Mouse (Mus musculus) retina, adult 2 months (tissue): Measurements from ENCODE around the gene Naa16.
"Not testable (repeated sequence)": the region's sequence is repeated elsewhere in the genome, so short reads cannot be mapped to it uniquely, and the experiment has no call there.

Source experiments
- DNase-seq: peaks from one replicate; pipeline ENCODE4 v3.0.0-alpha.2; 2012; ENCODE audit warnings: low read depth, low spot score

Naa16 gene

DNA sequence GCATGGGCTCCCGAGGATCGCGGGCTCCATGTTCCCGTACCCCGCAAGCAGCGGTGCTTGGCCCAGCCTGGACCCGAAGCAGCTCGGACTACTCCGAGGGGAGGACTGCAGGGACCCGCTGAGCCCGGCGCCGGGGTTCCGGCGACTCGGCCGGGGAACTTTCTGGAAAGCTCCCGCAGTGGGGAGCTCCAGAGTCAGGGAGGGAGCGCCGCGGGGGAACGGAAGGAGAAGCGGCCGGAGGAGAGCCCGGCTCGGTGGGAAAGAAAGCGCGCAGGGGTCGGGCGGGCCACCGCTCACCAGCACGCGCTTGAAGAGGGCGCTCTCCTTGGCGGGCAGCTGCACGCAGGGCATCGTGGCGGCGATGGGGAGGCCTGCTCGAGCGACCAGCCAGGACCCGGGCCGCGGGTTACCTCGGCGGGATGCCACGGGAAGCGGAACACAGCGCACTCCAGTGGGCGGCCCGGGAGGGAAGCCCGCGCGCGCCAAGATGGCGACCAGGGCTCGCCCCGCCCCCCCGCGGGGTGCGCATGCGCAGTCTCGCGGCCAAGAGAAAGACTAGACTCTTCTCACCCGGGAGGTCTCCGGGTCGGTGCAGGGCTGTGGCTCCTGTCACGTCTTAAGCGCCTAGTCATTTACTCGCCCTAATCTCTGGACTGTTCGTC is at the start of gene Naa16:
Naa16 (minus strand) TSS at position 514 of the 662 bp plus-strand sequence.
- DNase-seq, result peak; percentile 87

DNA sequence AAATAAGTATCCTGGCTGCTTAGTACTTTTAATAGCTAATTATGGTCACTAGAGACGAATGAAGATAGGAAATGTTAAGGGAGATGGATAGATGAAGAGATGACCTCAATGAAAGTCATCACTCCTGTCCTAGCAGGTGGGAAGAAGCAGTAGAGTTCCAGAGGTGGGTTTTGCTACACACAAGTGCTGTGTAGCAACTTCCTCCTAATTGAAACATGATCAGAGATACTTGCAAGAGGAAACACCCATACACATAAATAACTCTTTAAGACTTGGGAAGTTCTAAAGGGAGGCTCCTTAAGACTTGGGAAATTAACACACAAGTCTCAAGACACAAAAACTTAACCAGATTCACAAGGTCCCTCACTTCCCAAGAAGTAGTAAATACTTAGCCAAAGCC is 43.5 kb upstream of the Naa16 start:
- DNase-seq, result no peak

DNA sequence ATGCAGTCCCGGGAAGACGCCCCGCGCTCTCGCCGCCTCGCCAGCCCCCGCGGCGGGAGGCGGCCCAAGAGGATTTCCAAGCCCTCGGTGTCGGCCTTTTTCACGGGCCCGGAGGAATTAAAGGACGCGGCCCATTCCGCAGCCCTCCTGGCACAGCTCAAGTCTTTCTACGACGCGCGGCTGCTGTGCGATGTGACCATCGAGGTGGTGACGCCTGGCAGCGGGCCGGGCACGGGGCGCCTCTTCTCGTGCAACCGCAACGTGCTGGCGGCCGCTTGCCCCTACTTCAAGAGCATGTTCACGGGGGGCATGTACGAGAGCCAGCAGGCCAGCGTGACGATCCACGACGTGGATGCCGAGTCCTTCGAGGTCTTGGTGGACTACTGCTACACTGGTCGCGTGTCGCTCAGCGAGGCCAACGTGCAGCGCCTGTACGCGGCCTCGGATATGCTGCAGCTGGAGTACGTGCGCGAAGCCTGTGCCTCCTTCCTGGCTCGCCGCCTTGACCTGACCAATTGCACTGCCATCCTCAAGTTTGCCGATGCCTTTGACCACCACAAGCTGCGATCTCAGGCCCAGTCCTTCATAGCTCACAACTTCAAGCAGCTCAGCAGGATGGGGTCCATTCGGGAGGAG is 36.3 kb upstream of the Naa16 start:
- DNase-seq, result not testable (repeated sequence)

DNA sequence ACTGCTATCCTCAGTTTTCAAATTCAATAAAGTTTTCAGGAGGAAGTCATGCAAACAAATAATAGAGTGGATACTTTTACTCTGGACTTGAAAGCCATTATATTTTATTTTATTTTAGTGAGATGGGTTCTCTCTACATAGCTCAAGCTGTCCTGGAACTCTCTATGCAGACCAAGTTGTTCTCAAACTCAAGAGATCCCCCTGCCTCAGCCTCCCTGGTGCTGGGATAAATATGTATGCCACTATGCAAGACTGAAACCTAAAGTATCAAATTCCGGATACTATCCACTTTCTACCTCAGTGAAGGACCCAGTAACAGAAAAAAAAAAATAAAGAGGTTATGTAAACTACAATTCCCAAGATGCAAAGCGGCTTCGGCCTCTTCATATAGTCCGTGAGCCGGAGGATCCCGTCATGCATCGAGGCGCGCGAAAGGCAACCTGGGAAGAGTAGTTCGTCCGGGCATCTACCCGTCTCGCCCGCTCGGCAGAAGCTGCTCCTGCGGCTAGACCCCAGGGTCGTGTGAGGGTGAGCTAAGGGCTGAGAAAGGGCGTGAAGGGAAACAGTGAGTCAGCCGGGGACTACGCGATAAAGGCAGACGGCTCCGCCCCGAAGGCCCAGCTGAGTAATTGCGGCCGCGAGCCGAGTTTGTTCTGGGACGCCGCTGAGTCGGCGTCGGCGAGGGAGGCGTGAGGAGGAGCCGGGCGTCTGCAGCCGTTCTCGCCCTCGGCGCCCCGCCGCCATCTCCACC is 35.6 kb upstream of the Naa16 start, which contains the start of gene Kbtbd7:
Kbtbd7 (plus strand) TSS at position 533 of the 751 bp plus-strand sequence.
- DNase-seq, result peak; percentile 77

DNA sequence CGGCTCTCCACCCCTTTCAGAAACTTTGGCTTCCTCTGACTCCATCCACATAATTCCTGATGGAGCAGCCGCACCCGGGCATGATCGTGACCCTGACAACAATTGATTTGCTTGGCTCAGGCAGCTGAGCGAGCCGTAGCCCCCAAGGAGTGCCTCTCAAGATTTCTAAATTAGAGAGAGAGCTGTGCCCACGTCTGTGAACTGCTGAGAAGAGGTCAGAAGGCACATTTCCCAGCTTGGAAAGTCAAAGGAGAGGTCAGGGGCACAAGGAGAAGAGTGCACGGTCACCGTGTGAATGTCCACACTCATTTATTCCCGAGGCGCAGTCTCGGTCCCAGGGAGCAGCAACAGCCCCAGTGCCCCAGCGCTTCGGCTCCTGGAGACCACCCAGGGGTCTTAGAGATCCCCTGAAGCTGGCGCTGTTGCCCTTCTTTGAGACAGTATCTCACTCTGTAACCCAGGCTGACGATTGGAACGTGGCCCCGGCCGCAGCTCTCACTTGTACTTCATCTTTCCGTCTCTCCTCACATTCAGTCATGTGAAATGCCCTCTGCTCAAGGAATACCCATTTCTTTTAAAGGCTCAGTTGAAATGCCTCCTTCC is 29.6 kb upstream of the Naa16 start:
- DNase-seq, result no peak

DNA sequence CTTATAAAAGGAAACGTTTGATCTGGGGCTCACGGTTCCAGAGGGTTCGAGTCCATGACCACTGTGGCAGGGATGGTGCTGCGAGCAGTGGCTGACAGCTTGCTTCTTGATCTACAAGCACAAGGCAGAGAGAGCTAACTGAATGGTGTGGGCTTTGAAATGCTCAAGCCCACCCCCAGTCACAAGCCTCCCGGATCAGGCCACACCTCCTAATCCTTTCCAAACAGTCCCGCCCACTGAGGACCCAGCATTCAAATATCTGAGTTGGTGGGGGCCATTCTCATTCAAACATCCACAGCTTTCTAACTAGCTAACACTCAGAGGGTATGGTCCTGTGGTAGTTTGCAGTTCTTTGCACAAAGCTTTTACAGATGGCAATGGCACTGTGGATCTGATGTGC is 22.5 kb upstream of the Naa16 start:
- no peak for DNase-seq

DNA sequence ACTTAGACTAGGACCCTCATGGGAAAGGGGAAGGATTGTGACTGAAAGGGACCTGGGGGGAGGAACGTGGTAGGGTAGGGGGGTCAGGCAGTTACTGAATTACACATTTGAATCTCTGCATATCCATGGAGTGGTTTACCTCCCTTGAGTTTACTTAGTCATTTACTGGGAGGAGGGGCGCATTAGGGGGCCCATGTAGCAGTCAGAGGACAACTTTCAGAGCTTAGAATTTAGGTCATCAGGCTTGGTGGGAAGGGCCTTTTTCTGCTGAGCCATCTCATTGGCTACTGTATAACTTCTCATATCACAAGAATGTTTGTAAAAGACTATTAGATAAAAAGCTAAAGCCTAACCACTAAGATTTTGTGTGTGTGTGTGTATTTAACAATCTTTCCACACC is 20.1 kb upstream of the Naa16 start:
- no peak for DNase-seq

DNA sequence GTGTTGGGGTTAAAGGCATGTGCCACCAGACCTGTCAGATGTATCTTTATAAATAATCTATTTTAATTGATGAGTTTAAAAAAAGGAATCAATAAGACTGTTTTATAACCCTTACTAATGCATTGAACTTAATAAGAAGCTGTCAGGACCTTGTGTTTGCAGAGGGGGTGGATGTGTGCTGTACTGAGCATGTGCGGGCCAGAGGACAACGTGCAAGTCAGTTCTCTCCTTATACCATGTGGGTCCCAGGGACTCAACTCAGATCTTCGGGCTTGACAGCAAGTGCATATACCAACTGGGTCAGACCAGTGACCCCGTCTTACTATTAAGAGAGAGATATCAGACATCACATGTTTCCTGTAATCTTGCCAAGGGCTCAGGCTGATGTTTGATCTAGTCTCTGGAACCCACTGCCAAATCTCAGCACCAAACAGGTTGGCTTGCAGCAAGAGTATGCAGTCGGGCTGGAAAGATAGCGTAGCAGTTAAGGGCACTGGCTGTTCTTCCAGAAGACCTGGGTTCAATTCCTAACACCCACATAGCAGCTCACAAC is 18.8 kb upstream of the Naa16 start:
- DNase-seq, result no peak

DNA sequence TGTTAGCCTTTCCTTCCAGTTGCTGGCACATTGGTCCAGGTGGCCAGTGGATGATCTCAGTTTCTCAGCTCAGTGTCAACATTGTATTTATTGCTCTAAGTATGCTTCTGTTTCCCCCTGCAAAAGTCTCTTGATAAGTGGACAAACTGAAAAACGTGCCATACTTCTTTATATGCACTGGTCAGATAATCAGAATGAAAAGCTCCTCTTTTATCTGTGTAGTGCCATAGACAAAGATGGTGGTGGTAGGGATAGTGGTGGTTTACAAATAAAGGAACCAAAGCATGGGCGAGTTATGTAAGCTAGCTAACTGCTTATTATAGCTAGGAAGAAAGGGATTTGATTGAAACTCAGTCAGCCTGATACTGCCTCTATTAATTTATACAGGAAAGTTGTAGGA is 17.1 kb upstream of the Naa16 start:
- DNase-seq, result no peak

DNA sequence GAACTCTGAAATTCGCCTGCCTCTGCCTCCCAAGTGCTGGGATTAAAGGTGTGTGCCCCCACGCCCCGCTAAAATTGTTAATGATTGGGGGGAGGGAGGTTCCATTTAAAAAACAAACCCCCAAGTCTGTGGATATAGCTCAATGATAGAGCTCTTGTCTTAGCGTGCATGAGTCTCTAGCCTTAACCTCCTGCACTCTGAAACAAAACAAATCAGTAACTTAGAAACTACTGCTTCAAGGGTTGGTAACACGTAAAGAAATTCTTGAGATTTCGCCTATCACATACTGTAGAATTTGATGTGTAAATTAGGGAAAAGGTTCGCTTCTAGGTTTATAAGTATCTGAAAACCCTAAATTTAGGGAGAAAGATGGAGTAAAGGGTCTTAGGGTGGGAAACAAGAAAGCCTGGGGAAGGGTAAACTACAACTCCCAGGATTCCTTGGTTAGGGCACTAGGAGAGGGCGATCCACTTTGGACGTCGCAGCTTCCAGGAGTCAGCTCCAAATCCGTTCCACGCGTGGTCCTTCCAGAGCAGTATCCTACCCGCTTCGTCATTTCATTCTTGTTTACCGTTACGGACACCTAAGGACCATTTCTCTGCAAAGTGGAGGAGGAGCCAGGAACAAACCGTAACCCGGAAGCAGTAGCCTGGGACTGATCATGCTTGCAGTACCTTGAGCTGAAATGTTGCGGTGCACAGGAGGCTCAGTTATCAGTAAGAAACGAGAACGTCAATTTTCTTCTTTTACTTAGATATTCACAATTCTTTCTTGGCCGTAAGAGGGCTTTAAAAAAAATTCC is 6.9 kb upstream of the Naa16 start, which contains the start of gene Mtrf1:
Mtrf1 (plus strand) TSS at position 452 of the 802 bp plus-strand sequence.
- DNase-seq, result peak; percentile 62

DNA sequence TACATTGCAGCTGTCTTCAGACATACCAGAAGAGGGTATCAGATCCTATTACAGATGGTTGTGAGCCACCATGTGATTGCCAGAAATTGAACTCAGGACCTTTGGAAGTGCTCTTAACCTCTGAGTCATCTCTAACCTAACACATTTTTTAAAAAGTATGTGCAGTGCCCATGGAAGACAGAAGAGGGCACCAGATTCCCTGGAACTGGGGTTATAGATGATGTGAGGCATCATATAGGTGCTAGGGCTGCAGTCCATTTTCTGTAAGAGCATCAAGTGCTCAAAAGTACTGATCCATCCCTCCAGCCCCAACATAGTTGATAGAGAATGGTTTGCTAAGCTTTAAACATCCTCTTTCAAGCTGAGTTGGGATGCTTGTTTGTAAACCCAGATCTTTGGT is 4.0 kb upstream of the Naa16 start:
- no peak for DNase-seq

DNA sequence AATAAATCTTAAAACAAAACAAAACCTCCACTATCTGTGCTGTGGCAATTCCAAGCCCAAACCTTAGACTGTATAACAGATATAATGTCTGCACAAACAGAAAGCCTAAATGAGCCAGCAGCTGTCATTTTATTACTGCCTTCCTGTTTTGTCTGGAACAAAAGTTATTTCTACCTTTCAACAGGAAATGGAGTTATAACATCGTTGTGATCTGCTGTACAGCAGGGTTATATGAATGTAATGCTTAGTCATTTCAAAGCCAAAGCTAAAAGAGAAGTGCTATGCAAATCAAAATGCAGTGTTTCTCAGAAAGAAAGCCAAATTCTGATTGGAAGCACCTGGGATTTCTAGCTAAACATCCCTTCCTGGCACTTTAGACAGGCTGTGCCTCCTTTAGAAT is 2.7 kb upstream of the Naa16 start:
- DNase-seq, result no peak

DNA sequence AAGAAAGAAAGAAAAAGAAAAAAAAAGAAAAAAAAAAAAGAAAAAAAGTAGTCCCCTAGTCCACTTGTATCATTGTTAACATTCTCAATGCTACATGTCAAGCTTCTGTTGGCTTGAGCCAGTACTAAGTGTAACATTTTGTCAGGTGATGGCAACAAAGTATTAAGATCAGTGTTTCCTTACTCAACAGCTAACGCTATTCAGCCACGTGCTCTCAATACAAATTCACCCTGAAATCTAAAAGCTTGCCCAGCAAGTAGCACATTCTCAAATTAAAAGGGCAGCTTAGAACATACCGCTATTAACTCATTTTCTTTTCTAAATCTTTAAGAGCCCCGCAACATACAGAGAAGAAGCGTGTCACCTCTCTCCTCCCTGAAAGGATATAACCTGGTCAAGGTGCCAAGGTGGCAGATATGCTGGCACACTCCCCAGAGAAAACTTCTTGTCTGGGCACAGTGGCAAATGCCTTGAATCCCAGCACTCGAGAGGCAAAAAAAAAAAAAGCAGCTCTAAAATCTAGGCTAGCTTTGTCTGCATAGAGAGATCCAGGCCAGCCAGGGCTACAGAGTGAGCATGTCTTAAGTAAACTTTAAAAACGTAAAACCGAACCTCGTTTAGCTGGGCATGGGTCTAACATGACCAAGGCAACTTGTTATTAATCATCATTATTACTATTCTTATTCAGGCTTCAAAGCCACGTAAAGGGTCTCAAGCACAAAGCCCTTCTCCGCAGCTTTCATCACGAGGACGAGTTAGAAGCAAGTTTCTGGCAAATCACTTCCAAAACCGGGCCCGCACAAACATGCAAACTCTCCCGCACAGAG is 927 bp downstream of the Naa16 start:
- no peak for DNase-seq

DNA sequence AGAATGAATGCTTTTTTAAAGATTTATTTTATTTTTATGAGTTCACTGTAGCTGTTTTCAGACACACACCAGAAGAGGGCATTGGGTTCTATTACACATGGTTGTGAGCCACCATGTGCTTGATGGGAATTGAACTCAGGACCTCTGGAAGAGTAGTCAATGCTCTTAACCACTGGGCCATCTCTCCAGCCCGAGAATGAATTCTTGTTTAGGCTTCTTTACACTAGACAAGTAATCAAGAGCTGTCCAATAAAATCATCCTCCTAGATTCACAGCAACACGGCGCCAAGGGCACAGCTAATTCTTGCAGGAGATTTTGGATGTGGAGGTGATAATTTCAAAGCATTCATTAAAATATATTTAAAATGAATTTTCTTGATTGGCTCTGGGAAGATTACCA is 2.3 kb downstream of the Naa16 start:
- DNase-seq, result no peak

DNA sequence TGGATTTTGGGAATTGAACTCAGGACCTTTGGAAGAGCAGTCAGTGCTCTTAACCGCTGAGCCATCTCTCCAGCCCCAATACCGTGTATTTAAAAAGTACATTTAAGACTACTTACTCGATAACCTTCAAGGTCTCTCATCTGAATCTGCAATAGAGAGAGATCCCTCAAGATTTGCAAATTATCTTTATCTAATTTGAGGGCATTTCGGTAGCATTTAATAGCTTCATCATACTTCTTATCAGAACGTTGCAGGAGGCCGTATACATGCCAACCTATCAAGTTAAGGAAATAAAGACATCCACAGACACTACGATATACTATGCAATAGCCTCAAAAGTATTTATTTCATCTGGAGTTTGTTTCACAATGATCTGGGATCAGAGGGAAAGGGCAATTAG is 7.5 kb downstream of the Naa16 start:
- DNase-seq, result no peak

DNA sequence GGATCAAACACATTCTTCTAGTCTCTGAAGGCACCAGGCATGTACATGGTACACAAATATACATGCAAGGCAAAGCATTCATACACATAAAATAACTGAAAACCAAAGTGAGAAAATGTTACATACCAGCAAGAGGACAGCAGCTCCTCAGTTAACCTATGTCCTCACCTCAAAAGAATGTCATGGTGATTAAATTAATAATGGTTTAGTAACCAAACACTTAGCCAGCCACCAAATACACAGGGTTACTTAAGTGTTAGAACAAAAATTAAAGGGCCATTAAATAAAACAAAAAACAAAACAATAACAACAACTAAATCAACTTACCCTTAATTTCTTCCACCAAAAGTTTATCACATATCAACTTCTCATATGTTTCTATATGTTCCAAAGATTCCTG is 13.5 kb downstream of the Naa16 start:
- no peak for DNase-seq

DNA sequence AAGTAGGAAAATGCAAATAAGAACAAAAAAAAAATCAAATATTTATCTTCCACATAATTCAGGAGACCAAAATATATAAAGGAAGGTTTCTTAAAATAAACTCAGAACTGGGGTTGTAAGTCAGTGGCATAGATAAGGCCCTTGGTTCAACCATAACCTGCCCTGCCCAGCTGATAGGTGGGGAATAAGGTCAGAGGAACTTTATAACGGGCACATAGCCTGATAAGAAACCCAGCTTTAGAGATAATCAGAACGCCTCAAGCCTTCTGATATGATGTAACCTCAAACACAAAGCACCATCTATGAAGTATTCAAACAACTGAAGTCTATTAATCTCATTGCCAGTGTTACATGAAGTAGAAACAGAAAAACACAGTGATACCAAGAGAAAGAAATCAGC is 32.5 kb downstream of the Naa16 start:
- no peak for DNase-seq

DNA sequence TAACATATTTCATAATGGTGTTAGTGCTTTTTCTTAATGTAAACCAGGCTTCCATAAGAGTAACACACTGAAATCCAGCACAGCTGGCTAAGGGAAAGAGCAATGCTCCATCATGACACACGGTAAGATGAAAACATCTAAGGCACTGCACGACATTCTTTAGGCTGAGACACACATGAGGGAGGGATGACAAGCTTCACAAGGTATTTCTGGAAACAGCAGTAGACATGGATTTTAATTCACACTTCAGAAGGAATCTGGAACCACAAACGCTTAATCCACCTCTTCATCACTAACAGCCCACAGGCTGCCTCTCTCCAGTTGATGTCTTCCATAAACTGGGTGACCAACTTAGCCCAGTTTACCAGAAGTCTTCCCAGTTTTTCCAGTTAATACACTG is 44.2 kb downstream of the Naa16 start:
- DNase-seq, result no peak

DNA sequence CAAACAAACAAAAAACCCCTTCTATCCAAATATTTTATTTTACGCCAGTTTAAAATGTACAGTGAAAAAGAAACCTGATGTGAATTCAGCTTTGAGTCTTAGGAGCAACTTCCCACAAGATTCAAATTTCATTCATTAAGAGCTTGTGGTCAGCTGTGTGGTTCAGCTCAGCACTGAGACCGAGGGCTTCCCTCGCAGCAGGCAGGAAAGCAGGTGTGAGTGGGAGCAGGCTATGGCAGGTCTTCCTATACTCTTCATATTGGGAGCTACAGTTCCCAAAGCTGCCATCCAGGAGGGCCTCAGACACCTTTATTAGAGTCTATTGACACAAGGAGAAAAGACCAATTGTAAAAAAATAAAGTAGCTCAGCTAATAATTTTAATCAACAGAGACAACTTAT is 55.0 kb downstream of the Naa16 start:
- no peak for DNase-seq

DNA sequence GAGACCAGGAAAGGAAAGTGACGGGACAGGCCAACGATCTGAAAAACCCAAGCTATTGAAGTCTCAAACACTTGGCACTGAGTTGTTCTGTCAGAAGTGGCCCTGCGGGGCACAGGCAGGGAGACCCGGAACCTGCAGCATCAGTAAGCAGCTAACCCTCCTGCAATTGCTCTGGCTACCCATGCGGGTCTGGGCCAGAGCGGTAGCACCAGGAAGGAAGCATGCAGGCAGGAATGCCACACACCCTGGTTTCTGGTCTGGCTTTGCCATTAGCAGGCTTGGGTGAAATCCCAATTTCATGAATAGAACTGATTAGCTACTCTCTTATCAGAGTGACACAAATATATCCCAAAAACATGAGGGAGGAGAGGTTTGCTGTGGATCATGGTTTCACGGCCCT is 58.6 kb downstream of the Naa16 start:
- DNase-seq, result no peak
